Mouse (Mus musculus): ENCODE results near the gene Fli1.

Gene Fli1

DNA sequence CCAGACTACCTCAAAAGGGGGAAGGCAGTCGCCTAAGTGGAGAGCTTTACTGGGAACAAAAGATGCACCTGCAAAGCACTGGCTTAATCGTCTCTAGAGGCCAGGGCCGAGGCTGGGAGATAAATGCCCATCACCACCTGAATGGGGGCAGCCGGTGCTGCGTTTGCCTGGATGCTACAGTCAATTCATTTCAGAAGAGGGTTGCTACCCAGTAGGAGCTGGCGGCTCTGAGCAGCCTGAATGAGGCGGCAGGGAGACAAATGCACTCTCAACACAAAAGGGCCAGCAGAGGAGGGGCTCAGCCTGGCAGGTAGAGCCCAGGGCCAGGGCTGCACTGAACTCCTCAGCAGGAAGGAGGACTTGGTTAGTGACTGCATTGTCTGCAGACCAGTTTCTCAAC lies 92.5 kb downstream of the Fli1 start:
- no peak for DNase-seq

DNA sequence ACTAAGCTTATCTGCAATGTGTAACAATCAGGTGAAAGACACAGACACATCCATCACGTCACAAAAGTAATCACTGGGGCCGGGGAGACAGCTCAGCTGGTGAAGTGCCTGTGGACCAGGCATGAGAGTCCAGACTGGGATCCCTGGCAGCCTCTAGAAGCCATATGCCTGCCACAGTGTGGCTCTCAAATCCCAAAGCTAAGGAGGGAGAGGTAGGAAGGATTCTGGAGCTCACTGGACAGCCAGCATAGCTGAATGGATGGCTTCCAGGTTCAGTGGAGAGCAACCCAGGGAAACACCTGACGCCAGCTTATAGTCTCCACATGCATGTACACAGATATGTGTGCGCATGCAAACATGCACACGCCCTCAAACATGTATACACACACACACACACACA lies 93.9 kb downstream of the Fli1 start:
- no peak for DNase-seq

DNA sequence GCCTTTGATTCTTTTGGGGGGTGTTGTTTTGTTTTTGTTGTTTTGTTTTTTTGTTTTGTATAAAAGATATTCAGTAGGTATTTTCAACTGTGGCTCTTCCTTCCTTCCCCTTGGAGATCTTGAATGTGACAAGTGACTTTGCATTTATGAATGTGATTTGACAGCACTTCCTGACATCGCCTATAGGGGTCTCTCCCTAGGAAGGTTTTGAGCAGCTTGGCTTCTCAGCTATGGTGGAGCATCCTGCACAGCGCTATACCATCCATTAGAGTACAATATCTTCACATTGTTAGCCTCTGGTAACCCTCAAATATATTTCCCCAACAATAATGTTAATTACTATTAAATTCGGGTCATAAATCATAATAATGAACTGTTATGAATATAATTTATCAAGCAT lies 96.9 kb downstream of the Fli1 start:
- DNase-seq = no peak

DNA sequence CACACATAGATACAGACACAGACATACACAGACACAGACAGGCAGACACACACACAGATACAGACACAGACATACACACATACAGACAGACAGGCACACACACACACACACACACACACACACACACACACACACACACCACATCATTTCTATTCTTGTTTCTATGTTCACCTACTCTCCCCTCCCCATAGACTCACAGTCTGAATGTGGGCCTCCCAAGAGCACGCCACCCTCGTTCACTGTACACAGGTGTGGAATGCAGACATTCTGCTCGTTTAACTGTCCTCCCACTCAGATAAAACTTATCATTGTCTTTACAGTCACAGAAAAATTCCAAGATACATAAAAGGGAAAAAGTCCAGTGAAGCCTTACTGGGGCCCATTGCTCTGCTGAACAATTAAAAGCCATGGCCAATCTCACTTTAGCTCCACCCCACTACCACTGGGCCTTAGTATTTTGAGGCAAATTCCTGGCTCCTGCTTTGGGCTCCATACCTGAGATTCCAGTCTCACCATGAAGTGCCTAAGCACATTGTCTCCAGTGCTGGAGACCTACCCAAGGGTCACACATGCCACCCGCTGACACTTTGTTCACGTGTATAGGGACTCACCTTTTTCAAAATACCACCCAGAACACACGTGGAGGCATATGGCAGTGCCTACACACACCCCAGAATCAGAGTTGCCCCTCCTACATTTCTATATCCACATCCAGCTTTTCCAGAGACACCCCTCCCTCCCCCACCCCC lies 98.0 kb downstream of the Fli1 start:
- DNase-seq = no peak

DNA sequence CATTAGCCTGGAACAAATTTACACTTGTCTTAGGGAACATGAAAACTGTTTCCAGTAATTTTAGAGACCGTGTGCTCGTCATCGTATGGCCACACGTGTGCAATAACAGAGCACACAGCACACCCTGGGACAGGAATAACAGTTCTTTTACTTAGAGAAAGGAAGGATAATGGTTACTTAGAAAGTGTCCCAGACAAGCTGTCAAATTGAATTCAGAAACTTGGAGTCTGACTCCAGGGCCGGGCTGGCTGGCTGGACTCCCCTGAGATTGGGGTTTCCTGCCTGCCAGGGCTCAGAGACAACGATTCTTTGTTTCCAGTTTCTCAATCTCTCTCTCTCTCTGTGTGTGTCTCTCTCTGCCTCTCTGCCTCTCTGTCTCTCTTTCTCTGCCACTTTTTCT lies 98.8 kb downstream of the Fli1 start:
- DNase-seq = no peak

DNA sequence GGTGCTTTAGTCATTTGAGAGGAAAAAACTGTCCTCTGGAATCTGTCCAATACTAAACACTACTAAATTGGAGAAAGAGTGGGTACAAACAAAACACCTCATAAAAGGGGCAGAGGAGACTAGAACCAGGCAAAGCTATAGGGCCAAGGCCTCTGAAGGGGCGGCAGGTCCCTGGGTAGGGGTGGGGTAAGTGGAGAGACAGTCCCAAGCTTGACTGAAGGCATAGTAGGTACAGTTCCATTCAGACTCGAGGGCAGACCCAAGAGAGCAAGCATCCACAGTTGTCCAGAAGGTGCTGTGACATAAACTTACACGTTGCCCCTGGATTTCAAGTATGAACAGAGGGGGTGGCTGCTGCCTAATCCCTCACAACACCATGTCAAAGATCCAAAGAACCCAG lies 99.5 kb downstream of the Fli1 start:
- DNase-seq = no peak

DNA sequence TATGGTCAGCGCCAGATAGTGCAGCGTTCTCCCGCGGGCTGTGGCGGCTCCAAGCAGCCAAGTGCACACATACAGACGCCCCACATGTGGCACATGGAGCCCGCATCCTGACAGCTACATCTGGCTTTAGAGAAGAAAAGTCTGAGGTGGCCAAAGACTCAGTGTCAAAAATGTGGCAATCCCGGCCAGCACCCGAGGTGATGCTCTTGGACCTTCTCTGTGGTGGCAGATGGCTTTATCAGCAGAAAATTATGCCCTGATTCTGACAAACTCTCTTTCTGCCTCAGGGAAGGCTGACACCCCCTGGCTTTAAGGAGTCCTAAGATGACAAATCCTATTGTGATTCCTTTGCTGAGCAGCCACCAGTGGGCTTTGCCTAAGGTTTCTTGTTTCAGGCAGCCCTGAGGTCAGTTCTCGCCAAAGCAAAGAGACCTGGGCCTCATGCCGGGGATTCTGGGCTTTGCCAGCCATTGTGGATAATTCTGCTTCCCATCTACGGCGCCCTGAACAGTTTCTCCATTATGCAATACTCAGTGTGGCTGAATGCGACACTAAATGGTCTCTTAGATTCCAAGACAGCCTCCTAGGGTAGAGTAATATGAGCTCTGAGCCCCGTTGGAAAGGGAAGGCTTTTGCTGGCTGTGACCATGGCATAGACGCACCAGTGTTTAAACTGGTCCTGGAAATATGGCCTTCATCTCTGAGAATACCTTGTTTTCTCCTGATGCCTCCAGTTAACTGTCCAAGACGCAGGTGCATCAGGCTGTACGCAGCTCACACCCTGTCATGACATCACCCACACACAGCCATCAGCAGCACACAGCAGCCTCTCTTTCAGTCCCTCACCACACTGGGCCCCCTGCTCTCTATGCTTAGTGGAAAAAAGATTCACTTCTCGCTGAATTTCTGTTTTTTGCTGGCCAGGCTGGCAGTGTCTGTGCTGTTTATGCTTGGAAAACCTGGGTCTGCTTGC lies 108.1 kb downstream of the Fli1 start:
- no peak for DNase-seq

DNA sequence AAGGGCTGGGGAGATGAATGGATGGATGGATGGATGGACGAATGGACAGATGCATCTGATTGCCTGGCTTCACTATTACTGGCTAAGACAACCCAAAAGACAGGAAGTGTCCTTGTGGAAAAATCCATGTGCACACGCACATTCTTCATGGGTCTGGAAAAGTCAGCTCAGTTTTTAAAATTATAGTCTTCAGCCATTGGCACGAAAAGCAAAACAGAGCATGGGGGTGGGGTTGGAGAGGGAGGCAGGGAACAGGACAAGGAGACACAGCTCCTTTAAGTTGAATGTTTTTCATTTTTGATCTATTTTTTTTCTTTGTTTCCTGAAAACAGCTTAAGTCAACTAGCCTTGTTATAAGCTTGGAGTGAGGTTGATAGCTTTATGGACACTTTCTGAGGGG lies 111.6 kb downstream of the Fli1 start:
- DNase-seq = no peak

DNA sequence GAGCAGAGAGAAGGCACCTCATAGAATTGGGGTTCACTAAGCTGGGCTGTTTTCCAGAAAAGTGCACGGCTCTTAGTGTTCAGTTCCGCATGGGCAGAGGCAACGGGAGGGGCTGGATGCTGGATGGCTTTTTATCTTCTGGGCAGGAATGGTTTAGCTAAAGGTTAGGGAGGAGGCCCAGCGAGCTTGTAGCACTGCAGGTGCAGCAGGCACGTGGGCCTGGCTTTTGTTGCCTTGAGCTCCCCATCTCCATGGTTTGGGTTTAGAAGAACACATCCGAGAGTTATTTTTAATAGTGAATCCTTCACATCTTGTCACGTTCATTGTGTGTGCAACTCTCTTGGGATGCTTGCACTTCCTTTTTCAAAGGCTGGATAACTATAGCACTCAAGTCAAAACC lies 117.3 kb downstream of the Fli1 start:
- DNase-seq = no peak

DNA sequence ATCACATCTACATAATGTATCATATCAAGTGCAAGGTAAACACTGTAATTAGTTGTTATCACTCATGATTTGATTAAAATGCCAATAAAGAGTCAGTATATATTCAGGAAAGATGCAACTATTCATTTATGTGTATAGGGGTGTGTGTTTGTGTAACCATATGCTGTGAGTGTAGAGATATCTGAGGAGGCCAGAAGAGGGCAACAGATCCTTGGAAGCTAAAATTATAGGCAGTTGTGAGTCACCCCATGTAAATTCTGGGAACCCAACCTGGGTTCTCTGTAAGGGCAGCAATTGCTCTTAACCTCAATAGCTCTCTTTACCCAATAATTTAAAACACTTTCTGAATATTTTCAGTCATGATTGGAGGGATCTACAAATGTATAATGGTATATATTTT lies 122.0 kb downstream of the Fli1 start:
- DNase-seq = no peak

DNA sequence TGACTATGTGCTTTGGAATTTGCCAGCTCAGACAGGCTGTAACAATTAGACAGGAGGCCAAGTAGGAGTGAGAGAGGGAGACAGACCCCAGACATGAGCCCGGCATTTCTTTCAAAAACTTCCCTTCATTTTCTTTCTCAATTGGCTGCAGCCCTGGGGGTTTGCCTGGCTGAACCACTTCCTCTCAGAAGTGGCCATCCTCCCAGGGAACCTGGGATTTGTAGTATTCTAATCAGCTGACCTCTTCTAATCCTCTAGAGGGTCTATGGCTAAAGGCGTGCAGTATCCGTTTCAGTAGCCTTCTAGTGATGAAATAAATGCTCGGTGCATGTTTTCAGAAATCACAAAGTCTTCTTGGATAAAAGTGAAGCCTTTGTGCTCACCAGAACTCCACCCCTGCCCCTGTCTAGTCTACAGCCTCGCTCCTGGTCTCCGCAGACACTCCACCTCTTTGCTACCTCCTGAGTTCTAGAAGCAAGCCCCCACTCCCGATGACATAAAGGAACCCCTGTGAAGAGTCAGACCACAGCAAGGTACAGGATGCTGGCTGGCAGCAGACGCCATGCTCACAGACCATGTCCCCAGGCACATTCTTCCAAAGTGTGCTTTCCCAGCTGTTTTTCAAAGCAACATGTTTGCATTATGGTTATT lies 125.1 kb downstream of the Fli1 start:
- DNase-seq = no peak

DNA sequence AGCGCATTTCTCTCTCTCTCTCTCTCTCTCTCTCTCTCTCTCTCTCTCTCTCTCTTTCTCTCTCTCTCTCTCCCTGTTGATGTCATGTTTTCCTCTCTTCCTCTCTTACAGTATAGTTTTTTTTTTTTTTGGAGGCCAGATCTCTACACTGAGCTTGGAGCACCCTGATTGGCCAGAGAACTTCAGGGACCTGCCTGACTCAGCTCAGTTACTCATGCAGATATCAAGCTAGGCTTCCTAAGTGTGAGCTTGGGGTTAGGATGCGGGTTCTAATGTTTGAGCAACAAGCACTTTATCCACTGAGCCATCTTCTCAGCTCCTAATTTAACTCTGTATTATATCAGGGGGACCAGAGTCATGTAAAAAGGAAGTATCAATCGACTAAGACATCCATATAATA lies 126.7 kb downstream of the Fli1 start:
- no peak for DNase-seq

DNA sequence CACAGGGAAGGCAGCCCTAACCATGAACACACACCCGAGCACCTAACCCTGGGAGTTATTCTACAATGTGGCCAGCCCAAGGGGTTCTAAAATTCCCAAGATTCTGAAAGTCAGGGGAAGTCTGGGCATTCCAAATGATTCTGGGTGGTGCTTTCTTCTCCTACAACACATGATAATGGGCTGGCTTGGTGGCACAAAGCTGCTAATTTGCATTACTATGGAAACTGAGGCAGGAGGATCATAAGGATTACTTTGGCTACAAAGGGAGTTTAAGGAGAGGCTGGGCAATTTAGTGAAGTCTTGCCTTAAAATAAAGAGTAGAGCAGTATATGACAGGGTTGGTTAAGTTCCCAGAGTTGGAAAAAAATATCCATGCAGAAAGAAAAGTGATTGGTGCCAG lies 127.7 kb downstream of the Fli1 start:
- no peak for DNase-seq

DNA sequence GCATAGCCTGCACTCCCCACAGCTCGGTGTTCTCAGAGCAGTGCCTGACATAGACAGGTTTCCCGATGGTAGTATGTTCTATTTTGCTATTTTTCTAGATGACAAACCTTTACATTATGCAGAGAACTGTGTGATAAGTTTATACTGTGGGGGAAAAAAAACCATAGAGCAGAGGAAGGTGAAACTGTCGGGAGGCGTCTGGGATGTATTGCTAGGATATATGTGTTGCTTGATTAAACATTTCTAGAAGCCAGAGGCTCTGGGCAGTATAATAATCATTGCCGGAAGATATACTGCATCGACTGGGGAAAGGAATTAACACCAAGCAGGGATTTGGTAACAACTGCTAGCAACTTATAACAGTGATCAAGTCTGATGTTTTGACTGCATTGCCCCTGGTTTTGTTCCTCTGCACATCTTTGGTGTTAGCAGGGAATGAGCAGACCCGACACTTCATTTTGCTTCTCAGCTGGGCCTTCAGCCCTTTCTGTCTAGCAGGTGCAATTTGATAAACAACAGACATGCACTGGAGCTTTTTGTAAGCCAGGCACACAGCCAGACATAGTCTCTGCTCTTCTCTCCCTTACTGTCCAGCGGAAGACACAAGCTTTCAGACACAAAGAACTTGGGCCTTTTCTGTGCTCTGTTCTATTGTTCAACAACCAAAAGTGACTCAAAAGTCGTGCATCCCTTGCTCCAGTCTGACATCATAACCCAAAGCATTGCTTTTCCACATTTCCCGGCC lies 129.7 kb downstream of the Fli1 start:
- no peak for DNase-seq

DNA sequence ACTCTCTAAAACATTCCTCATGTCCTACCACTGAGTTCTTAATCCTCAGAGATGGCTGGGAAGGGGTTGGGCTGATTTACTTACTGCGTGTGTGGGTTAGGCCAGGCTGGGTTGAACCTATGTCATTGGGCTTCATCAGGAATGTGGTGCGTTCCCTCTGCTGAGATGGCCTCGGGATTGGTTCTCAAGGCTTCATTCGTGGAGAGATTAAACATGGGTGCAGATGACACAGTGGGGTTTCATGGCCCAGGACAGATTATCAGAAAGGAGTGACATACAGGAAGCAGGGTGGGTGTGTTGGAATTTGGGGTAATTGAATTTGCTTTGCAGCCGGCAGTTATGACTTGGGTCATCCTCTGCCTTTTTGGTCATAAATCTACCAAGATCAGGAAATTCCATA lies 131.2 kb downstream of the Fli1 start:
- no peak for DNase-seq

DNA sequence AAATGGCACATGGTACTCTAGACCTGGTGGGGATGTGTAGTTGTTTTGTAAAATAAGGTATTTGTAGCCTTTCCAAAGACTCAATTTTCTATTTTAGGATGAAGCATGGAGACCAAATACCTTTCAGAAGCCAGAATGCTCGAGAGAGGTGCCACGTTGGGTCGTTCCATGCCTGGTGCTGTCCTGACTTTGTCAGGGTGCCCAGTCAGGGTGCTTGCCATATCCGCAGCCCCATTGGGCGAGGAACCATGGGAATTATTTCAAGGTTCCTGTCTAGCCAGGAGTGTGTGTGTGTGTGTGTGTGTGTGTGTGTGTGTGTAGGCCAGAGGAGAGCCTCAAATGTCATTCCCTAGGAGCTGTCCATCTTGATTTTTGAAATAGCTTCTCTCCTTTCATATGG lies 132.0 kb downstream of the Fli1 start:
- no peak for DNase-seq

DNA sequence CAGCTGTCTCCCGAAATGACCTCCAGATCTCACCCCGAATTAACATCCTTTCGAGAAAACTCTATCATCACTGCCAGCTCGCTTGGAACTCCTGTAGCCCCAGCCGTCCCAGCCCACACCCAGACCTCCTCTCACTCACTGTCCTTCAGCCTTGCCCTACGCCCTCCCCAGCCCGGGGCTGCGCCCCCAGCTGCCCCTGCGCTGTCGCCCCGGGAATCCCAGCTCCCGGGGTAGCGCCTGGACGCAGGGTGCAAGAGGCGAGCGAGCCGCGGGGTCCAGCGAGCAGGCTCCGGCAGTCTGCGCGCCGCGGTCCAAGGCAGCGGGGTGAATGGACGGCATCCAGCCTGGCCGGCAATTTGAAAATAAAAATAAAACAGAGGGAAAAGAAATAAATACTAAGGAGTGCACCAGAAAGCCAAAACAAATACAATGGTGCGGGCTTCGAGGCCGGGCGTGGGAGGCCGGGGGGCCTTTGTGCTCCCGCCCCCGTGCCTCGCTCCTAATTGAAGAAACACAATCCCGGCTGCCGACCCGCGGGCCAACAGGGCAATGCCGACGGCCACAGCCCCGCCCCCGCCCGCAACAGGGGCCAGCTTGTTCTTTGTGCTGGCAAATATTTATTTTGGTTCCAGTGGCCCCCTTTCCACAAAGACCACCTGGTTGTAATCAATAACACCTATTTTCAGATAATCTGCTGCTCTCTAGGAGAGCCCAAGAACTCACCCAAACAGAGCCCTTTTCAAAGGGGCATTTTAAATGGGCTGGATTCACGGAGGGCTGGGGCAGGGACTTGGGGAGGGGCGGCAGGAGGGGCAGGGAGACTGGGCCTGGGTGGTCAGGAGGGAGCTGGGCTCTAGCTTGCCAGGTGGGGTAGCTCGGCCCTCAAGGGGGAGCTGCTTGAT lies 133.3 kb downstream of the Fli1 start:
- peak; percentile 16 for DNase-seq

DNA sequence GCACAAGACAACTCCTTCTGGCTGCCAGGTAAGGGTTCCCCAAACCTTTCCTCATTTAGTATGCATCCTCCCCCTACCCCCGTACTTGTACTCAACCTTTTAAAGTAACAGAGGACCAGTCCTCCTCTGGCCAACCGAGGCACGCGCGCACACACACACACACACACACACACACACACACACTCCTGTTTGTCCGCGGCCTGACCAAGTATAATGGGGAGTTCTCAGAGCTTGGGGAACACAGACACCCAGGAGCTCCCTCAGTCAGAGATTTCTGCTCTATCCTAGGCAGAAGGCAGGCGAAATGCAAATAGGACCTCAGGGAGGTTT lies 134.0 kb downstream of the Fli1 start:
- no peak for DNase-seq

DNA sequence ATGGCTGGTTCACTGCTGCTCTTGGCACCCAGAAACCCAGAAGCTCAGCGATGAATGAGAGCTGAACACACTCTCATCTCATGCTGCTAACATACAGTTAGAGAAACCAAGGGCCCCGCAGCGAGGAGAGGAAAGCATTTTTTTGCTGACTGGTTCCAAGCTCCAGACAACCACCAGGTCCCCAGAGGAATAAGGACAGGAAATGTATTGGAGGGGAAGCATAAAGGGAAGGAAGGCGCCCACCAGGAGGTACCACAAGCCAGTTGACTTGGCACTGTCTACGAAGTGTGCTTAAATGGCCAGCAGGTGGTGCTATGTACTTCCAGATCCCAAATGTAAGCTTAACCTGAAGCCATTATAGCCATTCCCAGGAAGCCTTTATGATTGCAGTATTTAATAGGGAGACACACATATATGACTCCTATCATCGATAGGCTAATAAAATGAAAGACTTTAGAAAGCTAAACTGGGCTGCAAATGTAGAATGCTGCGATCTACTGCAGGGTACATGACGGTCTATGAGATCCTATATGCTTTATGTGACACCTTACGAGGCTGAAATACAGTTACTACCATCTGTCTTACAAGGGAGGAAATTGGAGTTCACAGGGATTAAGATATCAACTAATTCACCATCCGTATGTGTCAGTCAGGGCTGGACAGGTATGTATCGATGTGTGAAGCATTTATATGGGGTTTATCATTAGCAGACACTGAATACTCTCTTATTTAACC lies 137.3 kb downstream of the Fli1 start:
- DNase-seq = peak; percentile 64

DNA sequence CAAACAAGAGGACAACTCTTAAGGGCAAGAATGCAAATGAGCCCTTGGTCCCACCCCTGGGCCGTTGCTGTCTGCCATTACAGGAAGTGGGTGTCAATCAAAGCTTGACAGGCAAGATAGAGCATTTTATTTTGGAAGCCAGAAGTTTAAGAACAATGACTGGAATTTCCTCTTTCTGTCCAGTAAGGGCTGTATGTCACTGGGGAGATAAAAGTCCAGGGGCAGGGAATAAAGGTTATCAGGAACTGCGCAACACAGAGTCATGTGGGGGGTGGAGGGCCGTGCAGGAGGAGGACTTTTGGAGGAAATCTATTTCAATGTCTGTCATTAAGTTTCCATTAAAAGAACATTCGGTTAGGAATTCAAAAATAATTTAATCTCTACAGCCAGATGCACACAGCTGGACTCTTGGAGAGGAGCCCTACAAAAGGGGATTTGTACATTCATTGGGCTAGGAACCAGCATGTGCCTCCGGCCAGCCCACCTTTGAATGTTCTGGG lies 141.9 kb downstream of the Fli1 start:
- no peak for DNase-seq

DNA sequence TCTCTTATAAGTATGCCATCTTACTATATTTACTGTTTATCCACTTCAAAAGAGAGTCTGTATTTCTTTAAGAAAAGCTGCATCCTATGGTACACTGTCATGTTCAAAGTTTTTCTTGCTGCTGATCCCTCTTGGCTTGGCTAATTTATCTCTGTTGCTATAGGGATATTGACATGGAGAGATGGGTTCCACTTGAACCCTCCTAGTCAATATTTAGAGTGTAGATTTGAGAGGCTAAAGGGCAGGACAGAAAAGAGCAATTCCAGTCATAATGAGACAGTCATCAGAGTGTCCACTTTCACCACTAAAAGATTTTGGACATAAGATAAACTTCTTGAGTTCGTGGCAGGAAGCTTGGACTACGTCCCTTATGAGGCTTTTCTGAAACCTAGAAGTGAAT lies 142.4 kb downstream of the Fli1 start:
- DNase-seq = no peak

Data from right cerebral cortex, postnatal 4 days (tissue).